Mouse (Mus musculus) thymus, postnatal 4 days (tissue): ENCODE results near the gene Cdc42ep2.
"Not testable (repeated sequence)": the region's sequence is repeated elsewhere in the genome, so short reads cannot be mapped to it uniquely, and the experiment has no call there.

ENCODE experiments used
- DNase-seq: peaks from one replicate; pipeline ENCODE4 v3.0.0; 2021

Cdc42ep2 gene

GRCm38 (mm10) chr19:5911430-5912102 lies 13.1 kb downstream of the Cdc42ep2 start:
- no peak for DNase-seq

DNA sequence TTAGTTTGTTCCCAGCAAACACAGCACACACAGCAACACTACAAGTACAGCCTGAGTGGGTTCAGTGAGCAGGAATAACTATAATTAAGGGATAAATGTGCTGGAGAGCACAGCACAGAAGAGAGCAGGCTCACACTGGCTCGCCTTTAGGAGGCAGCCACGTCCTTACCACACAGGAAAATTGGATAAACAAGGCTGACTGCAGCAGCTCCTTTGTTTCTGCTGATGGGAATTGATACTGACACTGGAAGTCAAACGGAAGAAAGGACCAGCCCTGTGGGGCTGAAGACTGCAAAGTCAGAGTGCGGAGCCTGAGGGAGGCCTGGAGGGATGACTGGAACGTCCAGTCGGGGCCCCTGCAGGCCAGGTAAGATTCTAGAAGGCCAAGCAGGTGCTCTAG lies 14.4 kb downstream of the Cdc42ep2 start:
- no peak for DNase-seq

DNA sequence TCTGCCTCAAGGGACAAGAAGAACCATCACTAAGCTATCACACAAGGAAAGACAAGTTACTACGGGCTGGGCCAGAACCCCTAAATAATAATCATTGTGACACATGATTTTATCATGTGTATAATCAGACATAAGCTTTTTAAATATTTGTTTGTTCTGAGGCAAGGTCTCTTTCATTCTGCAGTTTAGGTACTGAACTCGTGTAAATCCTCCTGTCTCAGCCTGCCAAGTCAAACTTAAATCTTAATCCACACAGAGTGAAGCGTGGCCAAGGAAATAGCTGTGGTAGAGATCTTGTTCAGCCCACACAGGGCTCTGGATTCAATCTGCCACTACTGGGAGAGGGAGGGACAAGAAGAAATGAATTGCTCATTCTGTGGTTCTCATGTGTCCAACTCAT lies 17.3 kb downstream of the Cdc42ep2 start:
- no peak for DNase-seq

DNA sequence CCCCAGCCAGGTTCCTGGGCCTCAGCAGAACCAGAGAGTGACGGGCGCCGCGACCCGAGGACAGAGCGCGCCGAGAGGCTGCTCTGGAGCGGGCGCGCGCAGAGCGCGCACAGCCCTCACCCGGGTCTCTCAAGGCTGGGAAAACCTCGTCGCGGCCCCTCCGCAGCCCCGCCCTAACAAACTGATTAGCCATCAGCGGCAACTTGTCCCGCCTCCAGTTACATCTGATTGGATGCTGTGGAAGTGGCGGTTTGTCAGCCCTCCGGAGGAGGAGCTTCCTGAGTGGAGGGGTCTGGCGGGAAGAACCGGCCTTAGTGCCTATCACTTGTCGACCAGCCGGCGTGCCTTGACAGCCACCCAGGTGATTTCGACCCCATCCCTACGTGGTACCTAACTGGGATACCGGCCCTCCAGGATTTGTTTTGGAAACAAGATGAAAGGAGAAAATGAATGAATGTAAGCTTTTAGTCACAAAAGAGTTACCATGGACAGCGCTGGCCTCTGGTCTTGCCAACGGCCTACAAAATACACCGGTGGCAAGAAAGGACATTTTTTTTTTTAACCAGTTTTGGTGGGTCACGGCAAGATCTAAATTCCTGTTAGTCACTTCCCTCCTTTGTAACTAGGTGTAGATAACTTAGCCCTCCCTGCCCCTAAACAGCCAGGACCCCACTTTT lies 30.5 kb downstream of the Cdc42ep2 start, which contains the start of gene Tigd3:
TSS of gene Tigd3 (minus strand) at position 148 of the 677 bp plus-strand sequence.
- peak; percentile 98 for DNase-seq

DNA sequence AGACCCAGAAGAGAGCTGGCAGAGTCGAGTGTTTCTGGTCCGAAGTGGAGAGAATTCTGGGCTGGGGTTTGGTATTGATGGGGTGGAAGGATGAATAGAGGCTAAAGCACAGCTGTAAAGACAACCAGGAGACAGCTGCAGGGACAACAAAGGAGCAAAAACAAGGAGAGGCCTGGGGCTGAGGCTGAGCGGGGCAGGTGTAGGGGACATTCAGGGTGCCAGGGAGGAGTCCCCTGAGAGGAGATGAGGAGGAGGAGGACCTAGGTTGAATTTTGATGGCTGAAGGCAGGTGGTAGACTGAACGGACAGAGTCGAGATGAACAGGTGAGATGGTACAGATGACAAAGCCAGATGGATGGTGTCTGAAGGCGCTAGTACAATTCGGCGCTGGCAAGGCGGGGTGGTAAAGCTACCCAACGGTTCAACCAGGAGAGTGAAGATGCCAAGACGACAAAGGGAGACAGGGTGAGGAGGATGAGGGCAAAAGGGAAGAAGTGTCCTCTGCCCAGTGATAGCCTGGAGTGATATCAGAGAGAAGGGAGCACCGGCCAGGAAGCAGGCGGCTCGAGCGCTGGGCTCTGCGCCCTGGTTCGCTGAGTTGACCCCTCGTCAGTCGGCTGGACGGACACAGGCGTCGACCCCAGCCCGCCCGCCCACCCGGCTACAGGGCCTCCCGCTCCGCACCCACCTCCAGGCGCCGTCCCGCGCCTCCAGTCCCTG lies 31.2 kb downstream of the Cdc42ep2 start:
- DNase-seq, result peak; percentile 45

DNA sequence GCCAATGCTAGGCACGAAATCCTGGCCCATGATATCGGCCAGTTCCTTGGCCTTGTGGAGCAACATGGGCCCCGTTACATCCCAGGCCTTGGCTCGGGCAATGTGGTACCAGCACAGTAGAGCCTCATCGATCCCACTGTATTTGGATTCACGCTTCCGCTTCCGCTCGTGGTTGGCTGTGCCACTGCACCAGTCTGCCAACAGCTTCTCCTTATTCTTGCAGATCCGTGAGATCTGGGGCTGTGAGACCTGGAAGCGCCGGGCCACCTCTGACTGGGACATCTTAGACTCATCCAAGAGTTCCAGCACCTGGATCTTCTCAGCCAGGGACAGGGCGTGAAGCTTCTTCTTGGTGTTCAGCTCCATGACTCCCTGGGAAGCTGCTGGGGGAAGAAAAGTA lies 31.9 kb downstream of the Cdc42ep2 start:
- DNase-seq, result no peak

DNA sequence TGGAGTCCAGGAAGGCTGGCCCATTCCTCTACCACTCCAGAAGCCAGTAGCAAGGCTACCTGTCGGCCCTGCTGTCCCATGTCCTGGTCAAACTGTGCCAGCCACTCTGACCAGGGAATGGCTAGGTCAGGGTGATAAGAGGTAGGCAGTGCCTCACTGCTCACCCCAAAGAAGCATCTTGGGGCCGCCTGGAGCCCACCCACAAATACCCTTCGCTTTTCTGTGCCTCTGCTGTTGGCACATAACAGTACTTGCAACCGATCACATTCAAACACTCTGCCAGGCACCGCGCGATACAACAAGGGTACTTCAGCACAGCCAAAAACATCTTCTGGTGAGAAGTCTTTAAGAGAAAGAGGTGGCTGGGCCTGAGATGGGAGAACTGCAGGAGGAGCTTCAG lies 32.4 kb downstream of the Cdc42ep2 start:
- no peak for DNase-seq

DNA sequence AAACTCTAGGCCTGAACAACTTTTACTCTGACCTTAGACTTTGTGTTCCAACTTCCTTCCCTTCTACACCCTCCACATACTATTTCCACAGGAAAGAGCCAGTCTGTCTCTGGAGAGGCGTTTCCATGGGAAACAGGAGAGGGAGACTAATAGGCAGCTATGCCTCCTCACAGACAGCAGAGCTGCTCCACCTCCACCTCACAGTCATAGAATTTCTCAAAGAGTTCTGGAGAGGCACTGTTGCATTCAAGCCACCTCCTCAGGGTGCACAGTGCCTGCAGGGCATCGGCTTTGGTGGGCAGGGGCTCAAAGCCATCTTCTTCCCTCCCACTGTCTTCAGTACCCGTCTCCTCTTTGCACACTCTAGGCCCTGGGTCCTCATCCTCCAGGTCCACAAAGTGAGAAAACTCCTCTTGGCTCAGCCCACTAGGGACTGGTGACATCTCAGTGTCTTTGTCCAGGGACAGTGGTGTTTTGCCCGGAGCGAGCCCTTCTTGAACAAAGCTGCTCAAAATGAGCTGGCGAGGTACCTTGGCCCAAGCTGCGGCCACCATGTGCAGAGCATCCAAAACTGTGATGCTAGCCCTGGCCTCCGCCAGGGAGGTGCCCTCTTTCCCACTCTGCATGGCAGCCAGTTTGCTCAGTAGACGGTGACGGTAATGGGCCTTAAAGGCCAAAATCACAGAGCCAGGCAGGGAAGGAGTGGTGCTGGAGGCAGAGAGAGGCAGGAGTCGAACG lies 32.9 kb downstream of the Cdc42ep2 start:
- no peak for DNase-seq

GRCm38 (mm10) chr19:5889211-5889610 lies 35.4 kb downstream of the Cdc42ep2 start:
- no peak for DNase-seq

DNA sequence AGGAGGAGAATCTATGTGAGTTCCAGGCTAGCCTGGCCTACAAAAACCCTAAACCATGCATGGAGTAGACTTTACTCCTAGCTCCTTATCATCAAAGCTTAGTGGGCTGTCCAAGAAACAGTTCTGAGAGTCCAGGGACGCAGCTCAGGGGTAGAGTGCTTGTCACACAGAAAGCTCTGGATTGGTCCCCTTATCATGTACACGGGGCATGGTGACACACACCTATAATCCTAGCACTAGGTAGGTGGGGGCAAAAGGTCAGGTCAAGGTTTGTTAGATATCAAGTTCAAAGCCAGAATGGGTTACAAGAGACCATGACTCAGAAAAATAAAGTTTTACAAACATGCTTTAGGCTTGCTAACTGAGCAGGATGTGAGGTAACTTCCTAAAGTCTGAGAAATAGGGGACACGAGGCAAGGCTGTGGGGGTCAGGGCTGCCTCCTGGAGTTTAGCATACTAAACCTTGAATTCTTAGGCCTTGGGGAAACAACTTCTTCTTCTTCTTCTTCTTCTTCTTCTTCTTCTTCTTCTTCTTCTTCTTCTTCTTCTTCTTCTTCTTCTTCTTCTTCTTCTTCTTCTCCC lies 37.3 kb downstream of the Cdc42ep2 start:
- no peak for DNase-seq

DNA sequence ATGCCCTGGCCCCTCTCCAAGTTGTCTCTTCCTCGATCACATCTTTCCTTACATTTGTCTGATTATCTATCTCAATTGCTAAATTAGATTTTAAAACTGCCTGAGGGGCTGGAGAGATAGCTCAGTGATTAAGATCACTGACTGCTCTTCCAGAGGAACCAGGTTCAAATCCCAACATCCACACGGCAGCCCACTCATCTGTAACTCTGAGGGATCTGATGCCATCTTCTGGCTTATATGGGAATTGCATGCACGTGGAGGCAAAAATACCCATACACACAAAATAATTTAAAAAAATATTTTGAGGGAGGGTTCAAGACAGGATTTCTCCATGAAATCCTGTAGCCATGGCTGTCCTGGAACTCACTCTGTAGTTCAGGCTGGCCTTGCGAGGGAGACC lies 38.8 kb downstream of the Cdc42ep2 start:
- peak; percentile 52 for DNase-seq

DNA sequence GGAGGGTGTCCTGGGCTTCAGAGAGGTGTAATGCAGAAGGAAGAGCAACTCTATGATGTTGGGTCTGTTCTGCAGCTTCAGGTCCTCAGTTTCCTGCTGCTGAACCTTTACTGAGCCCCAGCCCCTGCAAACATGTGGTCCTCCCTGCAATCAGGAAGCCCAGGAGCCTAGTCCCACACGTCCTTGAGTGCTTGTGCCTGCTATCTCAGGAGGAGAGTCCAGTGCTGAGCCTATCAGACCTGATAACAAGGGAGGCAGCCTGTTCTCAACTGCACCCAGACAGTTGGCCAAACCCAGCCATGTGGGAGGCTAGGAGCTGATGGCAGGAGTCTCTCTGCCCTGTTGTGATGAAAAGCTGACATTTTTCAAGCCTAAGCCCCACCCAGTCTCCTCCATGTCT lies 40.7 kb downstream of the Cdc42ep2 start:
- no peak for DNase-seq

GRCm38 (mm10) chr19:5882079-5882478 lies 42.5 kb downstream of the Cdc42ep2 start:
- DNase-seq, result not testable (repeated sequence)

DNA sequence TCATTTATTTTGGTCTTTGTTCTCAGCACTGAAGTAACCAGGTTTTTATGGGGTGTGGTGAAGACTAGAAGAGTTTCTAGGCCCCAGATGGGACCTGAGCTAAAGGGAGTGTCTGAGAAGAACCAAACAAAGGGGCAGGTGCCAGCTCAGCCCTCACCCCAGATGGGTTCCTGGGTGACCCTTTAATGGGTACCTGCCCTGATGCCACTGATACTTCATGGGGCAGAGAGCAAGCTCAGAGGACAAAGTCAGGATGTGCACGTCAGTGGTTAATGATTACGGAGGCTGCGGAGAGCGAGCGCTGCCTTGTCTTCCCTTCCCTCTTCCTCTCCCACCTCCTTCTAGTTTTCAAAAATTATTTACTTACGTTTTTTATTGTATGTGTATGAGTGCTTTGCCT lies 43.5 kb downstream of the Cdc42ep2 start:
- DNase-seq, result no peak

- DNase-seq, result no peak
Observed at GRCm38 (mm10) chr19:5879735-5880134, 44.9 kb downstream of the Cdc42ep2 start.

DNA sequence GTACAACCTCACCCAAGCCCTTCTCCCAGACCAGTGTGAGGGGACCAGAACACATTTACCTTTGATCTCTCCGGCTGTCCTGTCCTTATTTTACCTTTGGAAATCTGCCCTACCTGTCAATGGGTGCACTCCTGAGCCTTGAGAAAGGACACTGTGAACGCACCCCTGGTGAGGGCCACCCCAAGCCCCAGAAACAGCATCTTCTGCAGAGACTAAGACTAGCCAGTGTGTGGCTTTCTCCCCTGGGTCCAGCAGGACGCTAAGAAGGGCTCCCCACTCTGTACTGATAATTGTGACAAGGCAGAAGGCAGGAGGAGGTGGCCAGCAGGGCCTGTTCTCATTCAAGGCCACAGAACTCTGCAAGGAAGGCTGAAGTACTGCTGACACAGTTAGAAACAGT lies 45.7 kb downstream of the Cdc42ep2 start:
- no peak for DNase-seq

DNA sequence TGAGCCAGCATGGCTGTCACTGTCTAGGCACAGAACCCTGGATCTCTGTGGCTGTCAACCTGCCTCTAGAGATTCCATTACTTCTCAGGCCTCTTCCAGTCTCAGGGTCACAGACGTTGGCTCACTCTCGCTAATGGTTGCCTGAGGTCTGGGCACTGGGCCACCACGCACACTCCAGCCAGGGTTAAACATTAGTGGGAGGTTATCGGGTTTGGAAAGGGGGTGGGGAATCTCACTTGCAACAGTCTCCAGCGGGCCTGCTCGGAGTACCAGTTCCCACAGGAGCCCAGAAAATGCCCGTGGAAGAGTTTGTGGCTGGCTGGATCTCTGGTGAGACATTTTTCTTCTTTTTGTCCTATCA lies 46.3 kb downstream of the Cdc42ep2 start:
- DNase-seq, result no peak

DNA sequence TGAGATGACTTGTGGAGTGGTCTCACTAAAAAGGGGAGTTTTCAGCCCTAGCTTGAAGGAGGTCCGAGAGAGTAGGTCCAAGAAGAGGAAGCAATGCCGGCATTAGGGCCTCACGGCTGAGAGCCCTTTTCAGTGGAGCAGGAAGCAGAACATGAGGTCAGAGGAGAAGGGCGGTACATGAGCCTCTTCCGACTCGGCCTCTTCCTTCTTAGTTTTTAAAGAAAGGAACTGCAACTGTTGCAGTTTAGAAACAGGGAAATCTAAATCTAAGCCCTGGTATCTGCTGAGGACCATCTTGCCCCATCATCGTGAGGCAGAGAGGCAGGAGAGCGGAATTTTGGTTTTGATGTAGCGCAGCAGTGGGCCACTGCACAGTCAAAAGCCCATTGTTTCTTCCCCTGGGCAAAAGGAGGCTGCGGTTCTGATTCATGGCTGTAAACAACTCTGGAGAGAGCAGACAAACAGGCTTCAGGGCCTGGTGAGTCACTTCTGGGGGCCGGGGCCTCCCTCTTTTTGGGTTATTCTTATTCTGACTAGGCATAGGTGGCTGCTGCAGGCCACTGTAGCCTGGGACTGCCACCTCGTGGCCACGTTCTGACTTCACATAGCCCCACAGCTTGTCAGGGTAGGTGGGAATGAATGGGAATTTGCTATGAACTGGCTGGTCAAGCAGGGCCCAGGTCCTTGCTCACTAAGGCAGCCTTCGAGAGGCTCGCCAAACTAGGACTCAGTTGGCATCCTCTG lies 46.8 kb downstream of the Cdc42ep2 start, which contains the start of gene Slc25a45:
TSS of gene Slc25a45 (plus strand) at position 191 of the 744 bp plus-strand sequence.
- DNase-seq, result peak; percentile 88

DNA sequence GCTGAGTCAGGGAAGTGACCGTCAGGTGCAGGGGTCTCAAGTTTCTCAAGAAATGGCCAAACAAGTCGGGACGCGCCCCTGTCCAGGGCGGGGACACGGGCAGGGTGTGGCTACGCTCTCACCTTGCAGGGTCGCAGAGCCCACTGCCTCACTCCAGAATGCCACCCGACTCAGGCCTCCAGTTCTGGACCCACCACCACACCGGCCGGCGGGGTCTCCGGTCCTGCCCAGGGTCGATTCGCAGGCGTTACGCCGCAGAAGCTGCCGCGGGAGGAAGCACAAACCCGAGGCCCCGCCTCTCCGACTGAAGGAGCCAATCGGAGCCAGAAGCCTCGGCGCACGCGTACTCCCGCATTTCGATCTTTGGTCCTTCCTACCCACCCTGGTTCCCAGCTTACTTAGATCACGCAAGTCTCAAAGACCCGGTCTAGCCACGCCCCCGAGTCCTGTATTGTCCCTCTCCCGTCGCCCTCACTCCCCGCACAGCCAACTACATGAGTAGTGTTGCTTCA lies 49.6 kb downstream of the Cdc42ep2 start, which contains the start of gene Frmd8:
TSS of gene Frmd8 (minus strand) at position 306 of the 512 bp plus-strand sequence.
- peak; percentile 97 for DNase-seq

GRCm38 (mm10) chr19:5874391-5874968 lies 50.1 kb downstream of the Cdc42ep2 start:
- peak; percentile 39 for DNase-seq

DNA sequence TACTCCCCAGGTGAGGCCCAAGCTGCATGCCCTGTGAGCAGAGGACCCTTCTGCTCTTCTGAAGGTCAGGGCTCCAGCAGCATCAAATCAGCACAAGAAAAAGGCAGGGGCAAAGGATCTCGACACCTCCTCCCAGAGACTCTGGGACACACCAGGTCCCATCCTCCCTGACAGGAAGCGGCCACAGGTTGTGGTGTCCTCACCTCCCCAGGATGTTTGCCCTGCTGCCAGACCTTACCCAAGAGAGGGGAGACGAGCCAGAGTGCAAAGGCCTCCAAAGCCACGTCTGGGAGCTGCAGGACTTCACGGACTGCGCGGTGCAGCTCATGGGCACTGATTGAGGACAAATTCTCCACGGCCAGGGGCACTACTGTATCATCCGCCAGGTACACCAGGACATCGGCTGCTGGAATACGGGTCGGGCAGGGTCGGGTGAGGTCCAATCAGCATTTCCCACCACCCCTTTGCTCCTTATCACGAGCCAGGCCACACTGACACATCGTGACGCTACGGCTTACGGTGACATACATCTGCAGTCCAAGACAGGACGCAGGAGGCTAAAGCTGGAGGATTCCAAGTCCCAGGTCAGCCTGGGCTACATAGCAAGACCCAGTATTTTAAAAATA lies 51.6 kb downstream of the Cdc42ep2 start:
- DNase-seq, result peak; percentile 50
